Mouse (Mus musculus) hindbrain, embryonic 15.5 days (tissue): ENCODE data around the gene Apol10b. TPM values are rescaled to one million over a fixed set of nuclear protein-coding genes. Genes with fewer than 3 reads are reported as not detected.
"Not testable (repeated sequence)": the region's sequence is repeated elsewhere in the genome, so short reads cannot be mapped to it uniquely, and the experiment has no call there.

ENCODE experiments used
- ATAC-seq: fragments of 200-750 bp; cut with Nextera tagmentation; 2 replicates; pipeline ENCODE4 v1.8.0; 2017; ENCODE audit warnings: low read depth, moderate number of reproducible peaks, moderate TSS enrichment; ENCODE audit not compliant: low FRiP score
- H3K27ac ChIP-seq: fragments of 300-500 bp; sonication (generic); replicated peaks from 2 replicates; pipeline ENCODE4 v1.5.1; 2015; ENCODE audit warnings: mild to moderate bottlenecking, inconsistent platforms
- H3K27me3 ChIP-seq: fragments of 300-500 bp; sonication (generic); 2 replicates; pipeline ENCODE4 v1.6.1; 2015; ENCODE audit warnings: control low read depth, inconsistent platforms
- H3K36me3 ChIP-seq: fragments of 300-500 bp; sonication (generic); 2 replicates; pipeline ENCODE4 v1.6.1; 2015; ENCODE audit warnings: control low read depth, inconsistent platforms
- H3K4me1 ChIP-seq: fragments of 300-500 bp; sonication (generic); replicated peaks from 2 replicates; pipeline ENCODE4 v1.6.1; 2015; ENCODE audit warnings: control low read depth, inconsistent platforms
- H3K4me2 ChIP-seq: fragments of 300-500 bp; sonication (generic); 2 replicates; pipeline ENCODE4 v1.6.1; 2015; ENCODE audit warnings: moderate library complexity, mild to moderate bottlenecking, inconsistent platforms
- H3K4me3 ChIP-seq: fragments of 300-500 bp; sonication (generic); 2 replicates; pipeline ENCODE4 v1.5.1; 2015; ENCODE audit warnings: mild to moderate bottlenecking, inconsistent platforms
- H3K9ac ChIP-seq: fragments of 300-500 bp; sonication (generic); 2 replicates; pipeline ENCODE4 v1.6.1; 2015; ENCODE audit warnings: inconsistent platforms
- H3K9me3 ChIP-seq: fragments of 300-500 bp; sonication (generic); 2 replicates; pipeline ENCODE4 v1.6.1; 2016; ENCODE audit warnings: control low read depth, inconsistent platforms
- WGBS: fragments of 180-500 bp; shearing (Covaris S2); methylation state at CpG from one replicate; pipeline ENCODE4 v1.1.7; 2015; 5-methylcytosine and 5-hydroxymethylcytosine counted together
- polyA plus RNA-seq: library from polyadenylated mRNA; unstranded; fragments of >200 nt; fragmentation: Nextera tagmentation; extraction: Ambion mirVana; gene quantifications from 2 replicates; pipeline ENCODE4 v1.2.1, GENCODE M21; 2015

Gene Apol10b
- polyA plus RNA-seq, result 0.12 and 0.16 TPM in 2 replicates

GRCm38 (mm10) chr15:77595961-77596360 is at the start of gene Apol10b:
Gene Apol10b, minus strand, starts transcription at chr15:77596125.
- Histone ChIP-seq H3K4me3 (no peak within 1 kb of the TSS), H3K27ac (no peak within 1 kb of the TSS), H3K4me2 (no peak within 1 kb of the TSS), H3K9ac (no peak within 1 kb of the TSS), H3K27me3 (no peaks in the 10 kb centered on the region), H3K36me3 (no peaks in the 10 kb centered on the region), H3K9me3 (no peaks in the 10 kb centered on the region), H3K4me1 (no peaks in the 10 kb centered on the region)
- no peak for ATAC-seq
- WGBS, result 68% methylated on average over 5 of the region's 5 CpGs

- not testable (repeated sequence) for H3K27ac ChIP-seq, H3K36me3 ChIP-seq, ATAC-seq
Observed at GRCm38 (mm10) chr15:77643176-77643575, 47.3 kb upstream of the Apol10b start, which contains the start of gene Apol11b. Gene Apol11b, minus strand, starts transcription at chr15:77643286.

DNA sequence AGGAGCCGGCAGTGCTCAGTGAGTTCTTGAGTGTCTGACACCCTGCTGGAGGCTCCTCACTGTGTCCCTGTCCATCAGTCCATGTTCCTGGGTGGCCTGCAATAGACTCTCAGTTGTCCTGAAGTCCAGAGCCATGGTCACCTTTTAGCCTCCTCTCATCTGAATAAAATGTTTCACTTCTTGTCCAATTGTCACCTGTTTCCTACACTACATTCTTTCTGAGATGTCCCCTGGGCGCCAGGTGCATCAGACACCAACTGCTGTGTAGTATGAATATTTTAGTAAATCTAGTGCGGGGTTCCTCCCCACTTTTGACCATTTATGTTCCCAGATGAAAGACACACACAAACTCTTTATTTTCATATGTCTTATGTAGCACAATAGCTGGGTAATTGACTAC is 33.9 kb upstream of the Apol10b start:
- not testable (repeated sequence) for H3K4me1 ChIP-seq, H3K9ac ChIP-seq, H3K27me3 ChIP-seq, H3K9me3 ChIP-seq, H3K4me2 ChIP-seq, H3K27ac ChIP-seq, ATAC-seq, H3K4me3 ChIP-seq, H3K36me3 ChIP-seq
- 91% methylated on average over 3 of the region's 3 CpGs for WGBS

More at GRCm38 (mm10) chr15:77643176-77643575, 47.3 kb upstream of the Apol10b start, which contains the start of gene Apol11b:
- not testable (repeated sequence) for H3K4me1 ChIP-seq, H3K4me2 ChIP-seq, H3K4me3 ChIP-seq, H3K9me3 ChIP-seq, H3K9ac ChIP-seq, H3K27me3 ChIP-seq
- WGBS, result 83% methylated on average over 2 of the region's 2 CpGs

- not testable (repeated sequence) for H3K4me1 ChIP-seq, H3K4me3 ChIP-seq, ATAC-seq, H3K36me3 ChIP-seq, H3K9me3 ChIP-seq, H3K4me2 ChIP-seq, H3K27ac ChIP-seq, H3K27me3 ChIP-seq, H3K9ac ChIP-seq
- 64% methylated on average over 9 of the region's 9 CpGs for WGBS
Observed at GRCm38 (mm10) chr15:77628647-77629046, 32.7 kb upstream of the Apol10b start.

DNA sequence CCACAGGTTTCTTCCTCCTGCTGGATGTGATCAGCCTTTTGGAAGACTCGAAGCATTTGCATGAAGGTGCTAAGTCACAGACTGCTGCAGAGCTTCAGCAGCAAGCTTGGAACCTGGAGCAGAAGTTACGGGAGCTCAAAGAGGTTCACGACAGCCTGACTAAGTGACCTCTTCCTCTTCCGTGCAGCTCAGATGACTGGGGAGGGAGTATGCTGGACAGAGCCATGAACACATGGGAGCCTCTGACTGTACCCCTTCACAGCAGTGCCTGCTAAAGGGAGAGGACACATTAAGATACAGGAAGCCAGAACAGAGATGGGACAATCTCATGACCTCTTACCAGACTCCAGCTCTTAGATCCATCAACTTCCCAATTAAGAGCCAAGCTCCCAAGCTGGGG is 30.5 kb upstream of the Apol10b start:
- H3K4me3 ChIP-seq, H3K4me1 ChIP-seq, H3K4me2 ChIP-seq, H3K27me3 ChIP-seq, ATAC-seq, H3K9me3 ChIP-seq, H3K36me3 ChIP-seq, H3K27ac ChIP-seq, H3K9ac ChIP-seq: not testable (repeated sequence)
- 83% methylated on average over 4 of the region's 4 CpGs for WGBS

DNA sequence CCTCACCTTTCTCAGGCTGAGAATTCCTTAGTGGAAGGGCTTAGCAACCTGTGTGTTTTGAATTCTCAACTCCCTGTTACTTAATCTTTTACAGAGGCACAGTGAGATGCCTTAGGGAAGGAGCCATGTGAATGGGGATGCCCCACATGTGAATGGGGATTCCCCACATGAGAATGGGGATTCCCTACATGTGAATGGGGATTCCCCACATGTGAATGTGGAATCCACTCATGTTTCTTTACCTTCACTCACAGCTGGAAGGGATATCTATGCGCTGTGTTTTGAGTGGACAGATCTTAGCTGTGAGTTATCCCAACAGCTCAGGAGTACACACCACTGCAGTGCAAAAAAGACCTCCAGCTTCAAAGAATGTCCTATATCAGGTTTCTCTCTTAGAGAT is 28.8 kb upstream of the Apol10b start:
- H3K9me3 ChIP-seq, result no peaks in the 10 kb centered on the region
- H3K9ac ChIP-seq, result no peak overlapping the region
- no peak overlapping the region for H3K4me2 ChIP-seq
- no peaks in the 10 kb centered on the region for H3K27me3 ChIP-seq
- no peak for ATAC-seq
- H3K4me1 ChIP-seq, result no peaks in the 10 kb centered on the region
- WGBS, result 92% methylated on average over 1 of the region's 1 CpGs
- no peak overlapping the region for H3K27ac ChIP-seq
- no peaks in the 10 kb centered on the region for H3K36me3 ChIP-seq
- no peak overlapping the region for H3K4me3 ChIP-seq

DNA sequence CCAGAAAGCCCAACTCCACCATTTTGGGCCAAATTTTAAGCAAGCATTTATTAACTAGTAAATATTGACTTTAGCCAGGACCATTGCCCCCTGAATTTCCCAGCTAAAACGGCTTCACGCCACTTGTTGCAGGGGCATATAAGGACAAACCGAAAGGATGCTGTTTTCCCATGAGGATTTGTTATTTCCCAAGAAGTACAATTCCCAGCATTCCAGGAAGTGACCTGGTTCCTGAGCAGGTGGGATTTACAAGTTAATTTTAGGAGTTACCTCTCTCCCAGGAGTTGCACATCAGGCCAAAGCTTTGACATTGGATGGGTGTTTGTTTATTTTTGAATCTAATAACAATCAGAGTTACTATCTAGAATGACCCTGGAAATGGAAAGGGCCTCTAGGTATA is 10.1 kb upstream of the Apol10b start:
- Histone ChIP-seq H3K4me2 (no peak overlapping the region), H3K4me3 (no peak overlapping the region), H3K4me1 (no peaks in the 10 kb centered on the region), H3K27me3 (no peaks in the 10 kb centered on the region), H3K27ac (no peak overlapping the region), H3K36me3 (no peaks in the 10 kb centered on the region), H3K9ac (no peak overlapping the region), H3K9me3 (no peaks in the 10 kb centered on the region)
- WGBS, result 90% methylated on average over 3 of the region's 3 CpGs
- ATAC-seq, result no peak

GRCm38 (mm10) chr15:77598958-77599357 is 3.0 kb upstream of the Apol10b start, which contains the start of gene Gm36245:
Gene Gm36245, plus strand, starts transcription at chr15:77599258.
- ATAC-seq, result no peak
- H3K4me1 ChIP-seq, result no peaks in the 10 kb centered on the region
- H3K4me3 ChIP-seq, result no peak within 1 kb of the TSS
- no peak within 1 kb of the TSS for H3K9ac ChIP-seq
- H3K4me2 ChIP-seq, result no peak within 1 kb of the TSS
- H3K9me3 ChIP-seq, result no peaks in the 10 kb centered on the region
- no peak within 1 kb of the TSS for H3K27ac ChIP-seq
- H3K36me3 ChIP-seq, result no peaks in the 10 kb centered on the region
- H3K27me3 ChIP-seq, result no peaks in the 10 kb centered on the region
- WGBS, result 79% methylated on average over 1 of the region's 1 CpGs

DNA sequence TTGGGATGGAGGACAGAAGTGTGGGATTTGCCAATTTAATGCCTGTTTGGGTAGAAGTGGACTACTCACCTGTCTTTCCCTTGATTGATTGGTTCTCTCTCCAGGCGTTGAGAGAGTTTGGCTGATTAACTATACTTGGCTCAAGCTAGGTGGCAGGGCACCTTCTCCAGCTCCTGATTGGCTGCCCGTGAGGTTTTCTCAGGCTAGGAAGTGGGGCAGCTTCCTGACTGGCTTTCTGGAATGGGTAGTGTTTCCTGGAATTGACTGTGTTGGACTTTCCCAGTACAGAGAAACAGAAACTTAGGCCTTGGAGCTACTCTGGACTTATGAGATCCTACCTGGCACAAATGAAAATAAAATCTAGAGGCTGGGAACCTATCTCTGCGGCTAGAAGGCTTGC is 2.5 kb upstream of the Apol10b start:
- Histone ChIP-seq H3K36me3 (no peaks in the 10 kb centered on the region), H3K4me3 (no peak overlapping the region), H3K4me1 (no peaks in the 10 kb centered on the region), H3K9me3 (no peaks in the 10 kb centered on the region), H3K9ac (no peak overlapping the region), H3K27ac (no peak overlapping the region), H3K4me2 (no peak overlapping the region), H3K27me3 (no peaks in the 10 kb centered on the region)
- no peak for ATAC-seq
- WGBS, result 76% methylated on average over 3 of the region's 3 CpGs

- Histone ChIP-seq H3K36me3 (no peaks in the 10 kb centered on the region), H3K27ac (no peak overlapping the region), H3K27me3 (no peaks in the 10 kb centered on the region), H3K4me3 (no peak overlapping the region), H3K9ac (no peak overlapping the region), H3K9me3 (no peaks in the 10 kb centered on the region), H3K4me1 (no peaks in the 10 kb centered on the region), H3K4me2 (no peak overlapping the region)
- WGBS, result 88% methylated on average over 1 of the region's 1 CpGs
- ATAC-seq, result no peak
Observed at GRCm38 (mm10) chr15:77593557-77593956, 2.4 kb downstream of the Apol10b start.

- H3K4me3 ChIP-seq, result no peak overlapping the region
- 80% methylated on average over 2 of the region's 2 CpGs for WGBS
- H3K27ac ChIP-seq, result no peak overlapping the region
- no peaks in the 10 kb centered on the region for H3K27me3 ChIP-seq
- no peaks in the 10 kb centered on the region for H3K4me1 ChIP-seq
- H3K9ac ChIP-seq, result no peak overlapping the region
- no peak for ATAC-seq
- no peaks in the 10 kb centered on the region for H3K36me3 ChIP-seq
- H3K9me3 ChIP-seq, result no peaks in the 10 kb centered on the region
- no peak overlapping the region for H3K4me2 ChIP-seq
Observed at GRCm38 (mm10) chr15:77590881-77591280, 5.0 kb downstream of the Apol10b start.

DNA sequence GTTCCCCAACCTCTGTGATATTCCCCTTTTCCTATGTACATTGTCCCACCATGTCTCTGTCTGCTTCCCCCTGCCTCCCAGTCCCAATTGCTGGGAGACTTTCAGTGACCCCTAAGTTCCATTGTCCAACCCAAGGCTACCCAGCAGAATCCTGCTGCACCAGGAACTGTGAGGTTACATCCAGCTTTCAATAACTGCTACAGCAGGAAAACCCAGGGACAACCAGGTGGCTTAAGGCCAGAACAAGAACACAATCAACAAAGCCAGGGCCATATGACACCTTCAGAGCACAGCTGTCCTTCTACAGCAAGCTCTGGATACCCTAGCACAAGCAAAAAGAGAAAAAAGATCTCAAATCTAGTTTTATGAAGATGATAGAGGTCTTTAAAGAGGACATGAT is 6.9 kb downstream of the Apol10b start:
- no peaks in the 10 kb centered on the region for H3K4me1 ChIP-seq
- no peaks in the 10 kb centered on the region for H3K27me3 ChIP-seq
- H3K27ac ChIP-seq, result no peak overlapping the region
- no peak overlapping the region for H3K4me2 ChIP-seq
- no peaks in the 10 kb centered on the region for H3K36me3 ChIP-seq
- no peak for ATAC-seq
- H3K4me3 ChIP-seq, result no peak overlapping the region
- H3K9me3 ChIP-seq, result 0 out of 2 replicates have a peak, but pooled peaks cover under 1% of the 10 kb centered on the region
- no peak overlapping the region for H3K9ac ChIP-seq

DNA sequence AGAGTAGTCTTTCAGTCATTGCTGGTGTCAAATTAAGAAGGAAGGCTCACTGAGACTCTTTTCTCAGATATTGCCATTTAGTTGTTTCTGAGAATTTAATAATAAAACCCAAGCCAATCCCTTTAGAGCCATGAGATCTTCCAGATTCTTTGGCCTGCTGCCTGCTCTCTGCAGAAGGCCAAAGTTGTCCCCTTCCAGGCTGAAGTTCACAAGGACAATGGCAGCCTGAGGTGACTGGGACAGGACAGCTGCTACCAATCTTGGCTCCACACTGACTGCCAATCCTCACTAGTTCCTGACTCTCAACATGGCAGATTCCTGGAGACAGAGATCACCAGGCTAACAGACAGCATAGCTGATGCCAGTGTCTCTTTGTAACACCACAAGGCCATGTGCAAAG is 8.9 kb downstream of the Apol10b start:
- no peak for ATAC-seq

More for the DNA sequence above, 8.9 kb downstream of the Apol10b start:
- H3K4me3 ChIP-seq, result no peak overlapping the region
- no peaks in the 10 kb centered on the region for H3K36me3 ChIP-seq
- H3K4me1 ChIP-seq, result no peaks in the 10 kb centered on the region
- H3K27ac ChIP-seq, result no peak overlapping the region
- H3K9me3 ChIP-seq, result peaks cover 9% of the 10 kb centered on the region; the same call in 1 of the 2 replicates
- H3K4me2 ChIP-seq, result no peak overlapping the region
- no peak overlapping the region for H3K9ac ChIP-seq
- H3K27me3 ChIP-seq, result no peaks in the 10 kb centered on the region
